Mouse (Mus musculus) liver, embryonic 14.5 days (tissue): ENCODE data around the gene Xxylt1.

Experiments used
- CTCF ChIP-seq: IDR thresholded peaks from 2 replicates; pipeline ENCODE4 v1.5.1; 2016; ENCODE audit warnings: antibody characterized with exemption, low read depth, control low read depth
- EP300 ChIP-seq: IDR thresholded peaks from 2 replicates; pipeline ENCODE4 v1.6.1; 2016; ENCODE audit warnings: antibody characterized with exemption, low read depth

GRCm38 (mm10) chr16:30998048-30998447 is 83.2 kb downstream of the Xxylt1 start:
- no peak for TF ChIP-seq EP300
- TF ChIP-seq CTCF: no peak
